Mouse (Mus musculus) ES-E14 (cell line): ENCODE measurements around the gene Psmb10. TPM values are rescaled to one million over a fixed set of nuclear protein-coding genes. Genes with fewer than 3 reads are reported as not detected.
A peak's percentile ranks its signal among the peaks of the same experiment; 100 is the strongest.

Experiments used
- DNase-seq: peaks from one replicate; pipeline ENCODE4 v3.0.0-alpha.2; 2013; ENCODE audit warnings: low read depth, low spot score
- H3K27ac ChIP-seq: 2 replicates; pipeline ENCODE4 v1.5.1; 2012; ENCODE audit warnings: low read depth, mild to moderate bottlenecking, low read length, moderate library complexity, mixed read lengths; ENCODE audit not compliant: poor library complexity, insufficient read depth, severe bottlenecking
- H3K36me3 ChIP-seq: 2 replicates; pipeline ENCODE4 v1.6.1; 2012; ENCODE audit warnings: mild to moderate bottlenecking, low read length, moderate library complexity, mixed read lengths; ENCODE audit not compliant: control insufficient read depth, poor library complexity, insufficient read depth, severe bottlenecking
- H3K4me1 ChIP-seq, 2 experiments: fragments of 150-350 bp in 1 of 2; sonication (generic) in 1 of 2; 2 replicates each; pipeline ENCODE4 v1.6.1; 2012; ENCODE audit warnings: low read length in 2 of 2, mild to moderate bottlenecking in 1 of 2, mixed read lengths in 1 of 2; ENCODE audit not compliant: control insufficient read depth in 2 of 2, insufficient read depth in 2 of 2, poor library complexity in 1 of 2
- H3K4me3 ChIP-seq, 2 experiments: fragments of 150-350 bp in 1 of 2; sonication (generic) in 1 of 2; 2 replicates each; pipeline ENCODE4 v1.5.1; 2012; ENCODE audit warnings: low read length in 2 of 2, low read depth in 1 of 2, mild to moderate bottlenecking in 1 of 2, mixed read lengths in 1 of 2; ENCODE audit not compliant: insufficient read depth in 1 of 2, poor library complexity in 1 of 2, severe bottlenecking in 1 of 2
- H3K9ac ChIP-seq: 2 replicates; pipeline ENCODE4 v1.6.1; 2012; ENCODE audit warnings: low read depth, mild to moderate bottlenecking, low read length, mixed read lengths; ENCODE audit not compliant: poor library complexity, insufficient read depth, severe bottlenecking
- H3K9me3 ChIP-seq: fragments of 150-350 bp; sonication (generic); 2 replicates; pipeline ENCODE4 v1.6.1; 2012; ENCODE audit warnings: low read depth, mild to moderate bottlenecking, low read length; ENCODE audit not compliant: control insufficient read depth, insufficient read depth
- CHD2 ChIP-seq: IDR thresholded peaks from 2 replicates; pipeline ENCODE4 v1.6.1; 2014; ENCODE audit warnings: mild to moderate bottlenecking, low read depth, low read length, inconsistent platforms
- HCFC1 ChIP-seq: IDR thresholded peaks from 2 replicates; pipeline ENCODE4 v1.6.1; 2012; ENCODE audit warnings: low read length, inconsistent platforms, borderline replicate concordance; ENCODE audit not compliant: insufficient read depth
- MAFK ChIP-seq: IDR thresholded peaks from 2 replicates; pipeline ENCODE4 v1.6.1; 2014; ENCODE audit warnings: mild to moderate bottlenecking, low read depth, low read length, inconsistent platforms; ENCODE audit not compliant: insufficient read depth
- ZC3H11A ChIP-seq: IDR thresholded peaks from 2 replicates; pipeline ENCODE4 v1.6.1; 2012; ENCODE audit warnings: low read depth, mild to moderate bottlenecking, inconsistent platforms, low read length, borderline replicate concordance
- ZNF384 ChIP-seq: IDR thresholded peaks from 2 replicates; pipeline ENCODE4 v1.6.1; 2012; ENCODE audit warnings: low read depth, low read length, inconsistent platforms
- in situ Hi-C, 2 experiments: fragments of 600-800 bp; cut with MboI; formaldehyde crosslinking; loops; one replicate each; pipeline ENCODE4 v1.15.1; 2025; ENCODE audit warnings: low sequenced_read_pairs in 2 of 2, inconsistent platforms in 1 of 2; ENCODE audit not compliant: unreplicated experiment in 2 of 2
- total RNA-seq: library from RNA; depleted of rRNA; stranded (reverse); fragments of 300-350 nt; gene quantifications from 2 replicates; pipeline ENCODE4 v1.2.3, GENCODE M21; 2012; rRNA removed

The Psmb10 gene
- total RNA-seq, 1 experiment = 70.9 TPM

GRCm38 (mm10) chr8:105892432-105892831 lies 45.8 kb downstream of the Psmb10 start:
- Histone ChIP-seq H3K9ac (no peak overlapping the region), H3K4me3 (no peak overlapping the region), H3K36me3 (peaks cover 43% of the 10 kb centered on the region), H3K4me1 (peaks cover 0 to 10% of the 10 kb centered on the region in 2 experiments; a peak in 1 of 4 replicates), H3K9me3 (no peaks in the 10 kb centered on the region), H3K27ac (no peak overlapping the region)
- peak; percentile 27 for DNase-seq
- in situ Hi-C loops = no loop called here
- no peak for TF ChIP-seq ZC3H11A
- TF ChIP-seq HCFC1 = no peak
- TF ChIP-seq CHD2 = no peak
- TF ChIP-seq MAFK = no peak
- no peak for TF ChIP-seq ZNF384

- Histone ChIP-seq H3K4me3 (no peak overlapping the region), H3K9me3 (no peaks in the 10 kb centered on the region), H3K27ac (no peak overlapping the region), H3K4me1 (peaks cover 0 to 10% of the 10 kb centered on the region in 2 experiments; a peak in 1 of 4 replicates), H3K36me3 (peaks cover 59% of the 10 kb centered on the region), H3K9ac (no peak overlapping the region)
- in situ Hi-C loops = no loop called here
- no peak for DNase-seq
- no peak for TF ChIP-seq ZNF384
- no peak for TF ChIP-seq CHD2
- TF ChIP-seq HCFC1 = no peak
- no peak for TF ChIP-seq ZC3H11A
- TF ChIP-seq MAFK = no peak
Measured at GRCm38 (mm10) chr8:105890870-105891269, 47.4 kb downstream of the Psmb10 start.

GRCm38 (mm10) chr8:105889756-105890465 lies 48.3 kb downstream of the Psmb10 start:
- in situ Hi-C loops = no loop called here
- H3K4me1 ChIP-seq = peaks cover 0 to 10% of the 10 kb centered on the region in 2 experiments; a peak in 1 of 4 replicates
- H3K9me3 ChIP-seq = no peaks in the 10 kb centered on the region
- H3K27ac ChIP-seq = no peak overlapping the region
- no peak for DNase-seq
- TF ChIP-seq HCFC1 (no peak), MAFK (no peak), ZC3H11A (no peak), CHD2 (no peak), ZNF384 (no peak)
- peaks cover 65% of the 10 kb centered on the region for H3K36me3 ChIP-seq
- H3K4me3 ChIP-seq = no peak overlapping the region
- no peak overlapping the region for H3K9ac ChIP-seq

Other genes starting within 250 kb of the Psmb10 start
- gene Acd, start 237.3 kb downstream of the Psmb10 start, total RNA-seq = 8.6 and 8.9 TPM in 2 replicates
- 14.3 and 14.9 TPM in 2 replicates for gene Pard6a, start 237.3 kb downstream of the Psmb10 start, total RNA-seq
- 0.18 TPM in 1 of 2 replicates, not detected in the other for gene 4933405L10Rik, start 230.8 kb downstream of the Psmb10 start, total RNA-seq
- gene Enkd1, start 230.2 kb downstream of the Psmb10 start, total RNA-seq = 20.4 and 26.3 TPM in 2 replicates
- gene Gfod2, start 179.8 kb downstream of the Psmb10 start, total RNA-seq = 9.3 and 11.0 TPM in 2 replicates
- 12.9 and 13.7 TPM in 2 replicates for gene Ranbp10, start 111.1 kb downstream of the Psmb10 start, total RNA-seq
- 0.13 and 0.26 TPM in 2 replicates for gene Tsnaxip1, start 110.7 kb downstream of the Psmb10 start, total RNA-seq
- 82.2 and 127 TPM in 2 replicates for gene Cenpt, start 85.2 kb downstream of the Psmb10 start, total RNA-seq
- 31.5 and 52.5 TPM in 2 replicates for gene Thap11, start 83.3 kb downstream of the Psmb10 start, total RNA-seq
- gene Nutf2, start 77.9 kb downstream of the Psmb10 start, total RNA-seq = 185 and 242 TPM in 2 replicates
- gene Edc4, start 57.6 kb downstream of the Psmb10 start, total RNA-seq = 93.9 and 117 TPM in 2 replicates
- 2.1 and 2.7 TPM in 2 replicates for gene Nrn1l, start 44.9 kb downstream of the Psmb10 start, total RNA-seq
- gene Pskh1, start 38.0 kb downstream of the Psmb10 start, total RNA-seq = 13.2 and 13.7 TPM in 2 replicates
- 3.6 and 5.3 TPM in 2 replicates for gene Ctrl, start 4.6 kb downstream of the Psmb10 start, total RNA-seq
- 2.4 and 3.6 TPM in 2 replicates for gene Lcat, start 4.9 kb upstream of the Psmb10 start, total RNA-seq
- 70.1 and 133 TPM in 2 replicates for gene Slc12a4, start 27.7 kb upstream of the Psmb10 start, total RNA-seq
- 1.0 and 1.5 TPM in 2 replicates for gene Dpep3, start 41.0 kb upstream of the Psmb10 start, total RNA-seq
- 16.8 and 17.4 TPM in 2 replicates for gene Dus2, start 52.9 kb upstream of the Psmb10 start, total RNA-seq
- not detected in 2 replicates for gene Dpep2nb, start 67.5 kb upstream of the Psmb10 start, total RNA-seq
- gene Ddx28, start 73.4 kb upstream of the Psmb10 start, total RNA-seq = 31.5 and 41.5 TPM in 2 replicates
- gene Nfatc3, start 120.4 kb upstream of the Psmb10 start, total RNA-seq = 17.2 and 19.6 TPM in 2 replicates
- 12.5 and 20.1 TPM in 2 replicates for gene Esrp2, start 198.5 kb upstream of the Psmb10 start, total RNA-seq
- 26.0 and 38.8 TPM in 2 replicates for gene Pla2g15, start 212.0 kb upstream of the Psmb10 start, total RNA-seq
- gene Slc7a6, start 230.4 kb upstream of the Psmb10 start, total RNA-seq = 44.2 and 46.2 TPM in 2 replicates